Mouse (Mus musculus): ENCODE data around the gene Cfap77.

DNA sequence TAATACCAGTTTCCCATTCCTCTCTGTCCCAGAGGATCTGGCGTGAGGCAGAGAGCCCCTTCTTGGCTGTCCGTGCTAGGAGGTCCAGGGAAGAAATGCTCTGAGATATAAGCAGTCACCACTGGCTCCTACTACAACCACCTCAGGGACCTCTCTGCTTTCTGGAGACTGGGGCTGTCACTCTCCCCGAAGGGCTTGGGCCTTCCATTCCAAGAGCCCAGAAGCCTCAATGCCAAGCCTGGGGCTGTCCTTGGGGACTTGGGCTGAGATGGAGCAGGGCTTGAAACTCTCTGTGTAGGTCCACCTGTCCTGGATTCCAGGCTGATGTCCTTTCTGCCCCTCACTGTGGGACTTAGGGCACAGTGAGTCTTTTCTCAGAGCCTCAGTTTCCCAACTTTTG is 144.0 kb downstream of the Cfap77 start:
- no peak for TF ChIP-seq CTCF (IDR thresholded peaks at IDR 0.05; ENCODE audit: insufficient read depth, low read depth, low read length)
- no peak for TF ChIP-seq POLR2A (IDR thresholded peaks at IDR 0.05; ENCODE audit: insufficient read depth, low read depth, low read length)
